Mouse (Mus musculus): Measurements from ENCODE around the gene Unc13b. TPM values are rescaled to one million over a fixed set of nuclear protein-coding genes. Genes with fewer than 3 reads are reported as not detected.

Gene Unc13b
- polyA plus RNA-seq, 1 experiment = 65.5 TPM

DNA sequence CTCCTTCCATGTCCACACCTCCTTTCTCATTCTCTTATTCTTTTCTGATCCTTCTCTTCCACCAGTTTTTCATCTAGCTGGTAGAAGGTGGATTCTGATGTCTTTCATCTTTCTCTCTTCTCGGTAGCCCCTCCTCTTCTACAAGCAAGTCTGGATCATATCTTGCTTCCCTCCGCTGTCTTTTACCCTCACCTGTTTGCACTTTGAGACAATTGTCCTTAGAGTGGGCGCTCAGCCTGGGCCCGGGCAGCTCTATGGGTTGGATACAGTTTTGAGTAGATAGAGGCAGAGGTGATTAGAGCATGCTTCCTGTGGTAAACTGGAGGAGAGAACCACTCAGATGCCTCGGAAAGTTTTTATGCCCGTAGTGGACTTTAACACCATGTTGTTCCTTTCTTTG is 174.7 kb downstream of the Unc13b start:
- TF ChIP-seq CTCF (IDR thresholded peaks at IDR 0.05; ENCODE audit: borderline replicate concordance, extremely low read depth, insufficient read depth, insufficient read length) (no peak), POLR2A (IDR thresholded peaks at IDR 0.05; ENCODE audit: borderline replicate concordance, extremely low read depth, insufficient read depth, insufficient read length, poor library complexity, severe bottlenecking) (no peak)
- no peak for DNase-seq (ENCODE audit: low read depth)

DNA sequence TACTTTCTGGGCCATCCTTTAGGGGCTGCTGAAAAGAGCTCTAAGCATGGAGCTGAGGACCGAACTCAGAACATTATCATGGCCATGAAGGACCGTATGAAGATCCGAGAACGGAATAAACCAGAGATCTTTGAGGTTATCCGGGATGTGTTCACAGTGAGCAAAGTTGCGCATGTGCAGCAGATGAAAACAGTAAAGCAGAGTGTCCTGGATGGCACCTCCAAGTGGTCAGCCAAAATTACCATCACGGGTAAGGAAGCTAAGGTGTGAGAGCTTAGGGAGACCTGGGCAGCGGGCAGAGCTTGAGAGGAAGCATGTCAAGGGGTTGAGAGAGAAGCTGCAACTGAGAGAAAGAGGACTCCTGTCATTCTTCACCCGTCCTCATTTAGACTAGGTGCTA is 178.1 kb downstream of the Unc13b start:
- TF ChIP-seq POLR2A (IDR thresholded peaks at IDR 0.05; ENCODE audit: borderline replicate concordance, extremely low read depth, insufficient read depth, insufficient read length, poor library complexity, severe bottlenecking) (no peak), CTCF (IDR thresholded peaks at IDR 0.05; ENCODE audit: borderline replicate concordance, extremely low read depth, insufficient read depth, insufficient read length) (no peak)

DNA sequence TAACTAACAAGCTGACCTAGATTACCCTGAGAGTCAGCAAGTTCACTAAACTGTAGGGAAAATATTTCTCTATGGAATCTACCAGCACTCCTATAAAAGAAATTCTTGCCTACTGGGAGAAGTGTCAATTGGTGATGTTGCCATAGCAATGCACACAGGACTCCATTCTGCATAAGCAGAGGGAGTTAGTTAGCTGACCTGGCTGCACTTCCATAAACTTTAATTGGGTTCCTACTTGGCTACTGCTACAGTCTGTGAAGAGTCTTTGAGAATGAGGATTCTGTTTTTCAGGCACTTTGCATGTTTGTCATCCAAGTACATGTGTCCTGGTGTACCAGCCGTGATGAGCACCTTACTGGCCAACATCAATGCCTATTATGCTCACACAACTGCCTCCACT is 182.0 kb downstream of the Unc13b start:
- no peak for TF ChIP-seq POLR2A (IDR thresholded peaks at IDR 0.05; ENCODE audit: borderline replicate concordance, extremely low read depth, insufficient read depth, insufficient read length, poor library complexity, severe bottlenecking)
- TF ChIP-seq CTCF (IDR thresholded peaks at IDR 0.05; ENCODE audit: borderline replicate concordance, extremely low read depth, insufficient read depth, insufficient read length) = no peak
- DNase-seq (ENCODE audit: low read depth) = peak; percentile 62

More for the DNA sequence above, 178.1 kb downstream of the Unc13b start:
- no peak for DNase-seq (ENCODE audit: low read depth)

DNA sequence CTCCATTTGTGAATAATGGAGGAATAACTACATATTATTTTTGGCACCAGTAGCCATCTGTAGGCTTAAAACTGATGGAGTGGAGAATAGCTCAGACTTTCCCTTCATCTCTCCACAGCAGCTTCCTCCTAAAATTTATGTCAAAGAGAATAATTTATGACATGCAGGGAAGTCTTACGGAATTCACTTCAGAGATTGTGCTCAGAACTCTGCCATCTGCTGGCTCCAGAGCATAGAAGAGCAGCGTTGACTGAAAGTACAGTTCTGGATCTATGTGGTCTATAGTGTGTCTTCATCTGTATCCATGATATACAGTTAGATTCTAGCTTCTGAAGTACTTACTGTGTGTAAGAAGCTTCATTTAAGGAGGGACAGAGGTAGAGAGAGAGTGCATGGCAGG is 185.3 kb downstream of the Unc13b start:
- DNase-seq (ENCODE audit: low read depth) = peak; percentile 63
- TF ChIP-seq CTCF (IDR thresholded peaks at IDR 0.05; ENCODE audit: borderline replicate concordance, extremely low read depth, insufficient read depth, insufficient read length) (peak; percentile 36; the same call in 1 of the 2 replicates), POLR2A (IDR thresholded peaks at IDR 0.05; ENCODE audit: borderline replicate concordance, extremely low read depth, insufficient read depth, insufficient read length, poor library complexity, severe bottlenecking) (no peak)

DNA sequence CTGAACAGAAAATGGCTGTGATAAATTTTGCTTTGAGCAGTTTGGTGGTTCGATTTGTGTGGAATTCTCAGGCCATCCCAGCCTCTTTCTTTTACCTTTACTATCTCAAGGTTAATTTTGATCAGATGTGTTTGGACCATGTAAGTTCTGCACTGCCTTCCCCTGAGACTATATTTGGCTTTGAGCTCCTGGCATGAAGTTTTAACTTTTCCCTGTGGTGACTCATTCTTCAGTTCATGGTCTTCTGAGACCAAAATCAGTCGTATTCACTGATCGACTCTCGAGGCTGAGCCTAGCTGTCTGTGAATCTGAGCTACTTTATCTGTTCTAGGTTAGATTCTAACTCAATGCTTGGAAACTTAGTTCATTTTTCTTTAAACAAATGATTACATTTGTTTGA is 187.0 kb downstream of the Unc13b start:
- DNase-seq (ENCODE audit: low read depth) = no peak
- TF ChIP-seq POLR2A (IDR thresholded peaks at IDR 0.05; ENCODE audit: borderline replicate concordance, extremely low read depth, insufficient read depth, insufficient read length, poor library complexity, severe bottlenecking) = no peak
- TF ChIP-seq CTCF (IDR thresholded peaks at IDR 0.05; ENCODE audit: borderline replicate concordance, extremely low read depth, insufficient read depth, insufficient read length) = no peak

DNA sequence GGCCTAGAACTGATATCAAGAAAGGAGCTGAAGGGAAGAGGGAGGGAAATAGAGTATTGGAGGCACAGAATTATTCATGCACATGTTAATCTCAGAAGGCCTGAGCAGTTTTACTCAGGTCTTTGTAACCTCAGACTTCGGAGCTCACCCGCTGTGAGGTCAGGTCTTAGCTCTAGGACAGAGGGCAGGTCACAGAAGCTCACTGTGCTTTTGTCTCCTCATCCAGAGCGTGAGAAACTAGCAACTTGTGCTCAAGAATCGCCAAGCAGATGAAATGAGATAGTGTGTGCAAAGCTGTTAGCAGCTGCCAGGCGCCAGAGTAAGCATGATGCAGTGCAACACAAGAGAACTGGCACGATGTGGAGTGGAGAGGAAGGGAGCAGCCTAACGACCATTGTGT is 189.3 kb downstream of the Unc13b start:
- DNase-seq (ENCODE audit: low read depth) = peak; percentile 49
- no peak for TF ChIP-seq CTCF (IDR thresholded peaks at IDR 0.05; ENCODE audit: borderline replicate concordance, extremely low read depth, insufficient read depth, insufficient read length)
- TF ChIP-seq POLR2A (IDR thresholded peaks at IDR 0.05; ENCODE audit: borderline replicate concordance, extremely low read depth, insufficient read depth, insufficient read length, poor library complexity, severe bottlenecking) = no peak

DNA sequence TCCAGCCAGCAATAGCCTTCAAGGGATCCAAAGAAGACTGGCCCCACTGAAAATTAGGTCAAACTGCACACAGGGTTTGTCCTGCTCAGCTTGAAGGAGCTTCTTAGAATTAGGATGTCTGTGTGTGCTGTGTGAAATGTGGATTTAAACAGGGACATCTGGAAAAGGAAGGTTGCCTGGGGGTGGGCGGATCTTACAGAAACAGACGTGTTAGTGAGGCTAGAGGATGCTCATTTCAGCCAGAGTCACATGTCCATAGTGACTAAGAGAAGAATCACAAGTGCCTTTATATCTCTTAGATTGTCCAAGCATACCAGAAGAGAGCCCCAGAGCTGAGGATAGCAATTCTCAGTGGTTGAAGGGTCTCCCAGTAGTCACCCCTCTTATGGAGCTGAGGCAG is 190.2 kb downstream of the Unc13b start:
- no peak for DNase-seq (ENCODE audit: low read depth)
- TF ChIP-seq CTCF (IDR thresholded peaks at IDR 0.05; ENCODE audit: borderline replicate concordance, extremely low read depth, insufficient read depth, insufficient read length) = no peak
- TF ChIP-seq POLR2A (IDR thresholded peaks at IDR 0.05; ENCODE audit: borderline replicate concordance, extremely low read depth, insufficient read depth, insufficient read length, poor library complexity, severe bottlenecking) = no peak

DNA sequence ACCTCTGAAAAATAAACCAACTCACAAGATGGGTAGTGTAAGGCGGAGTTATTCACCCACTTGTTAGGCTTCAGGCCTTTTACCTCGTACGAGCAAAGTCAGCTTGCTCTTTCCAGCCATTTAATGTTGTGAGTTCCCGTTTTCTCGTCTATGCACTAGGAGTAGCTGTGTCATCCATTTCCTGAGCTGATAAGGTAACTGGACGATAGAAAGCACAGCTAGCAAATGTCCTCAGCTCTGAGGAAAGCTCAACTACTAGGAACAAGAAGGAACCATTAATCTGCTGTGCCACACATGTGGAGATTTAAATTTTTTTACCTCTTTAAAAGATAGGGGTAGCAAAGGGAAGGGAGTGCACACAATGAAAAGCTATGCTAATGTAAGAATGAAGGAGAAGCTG is 192.5 kb downstream of the Unc13b start:
- DNase-seq (ENCODE audit: low read depth) = no peak
- TF ChIP-seq CTCF (IDR thresholded peaks at IDR 0.05; ENCODE audit: borderline replicate concordance, extremely low read depth, insufficient read depth, insufficient read length) (no peak), POLR2A (IDR thresholded peaks at IDR 0.05; ENCODE audit: borderline replicate concordance, extremely low read depth, insufficient read depth, insufficient read length, poor library complexity, severe bottlenecking) (no peak)

DNA sequence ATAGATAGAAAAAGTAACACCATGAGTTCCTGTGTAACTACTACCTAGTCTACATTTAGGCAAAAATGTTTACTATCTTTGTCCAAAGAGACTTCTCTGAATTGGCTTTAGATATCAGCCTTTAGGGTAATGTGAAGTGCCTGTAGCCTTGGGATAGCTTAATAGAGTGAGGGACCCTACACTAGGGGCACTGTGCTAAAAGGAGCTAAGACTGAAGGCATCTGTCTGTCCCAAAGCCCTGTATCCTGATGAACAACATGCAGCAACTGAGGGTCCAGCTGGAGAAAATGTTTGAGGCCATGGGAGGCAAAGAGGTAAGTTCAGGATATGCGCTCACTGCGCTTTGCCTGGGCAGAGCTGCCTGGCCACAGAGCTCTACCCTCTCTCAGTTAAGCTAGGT is 198.3 kb downstream of the Unc13b start:
- TF ChIP-seq CTCF (IDR thresholded peaks at IDR 0.05; ENCODE audit: borderline replicate concordance, extremely low read depth, insufficient read depth, insufficient read length) (no peak), POLR2A (IDR thresholded peaks at IDR 0.05; ENCODE audit: borderline replicate concordance, extremely low read depth, insufficient read depth, insufficient read length, poor library complexity, severe bottlenecking) (no peak)

DNA sequence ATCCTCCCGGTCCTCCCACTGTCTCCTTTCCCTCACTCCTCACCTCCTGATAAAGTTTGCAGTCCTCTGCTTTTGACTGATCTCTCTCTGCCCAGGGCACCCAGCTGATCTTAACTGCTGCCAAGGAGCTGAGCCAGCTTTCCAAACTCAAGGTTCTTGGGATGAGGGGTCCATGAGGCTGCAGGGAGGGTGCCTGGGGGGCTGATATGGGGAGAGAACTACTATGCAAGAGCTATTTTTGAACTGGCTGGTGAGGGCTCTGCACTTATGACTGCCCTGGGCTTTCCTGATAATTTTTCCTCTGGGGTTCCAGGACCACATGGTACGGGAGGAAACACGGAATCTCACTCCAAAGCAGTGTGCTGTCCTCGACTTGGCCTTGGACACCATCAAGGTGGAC is 199.8 kb downstream of the Unc13b start:
- no peak for DNase-seq (ENCODE audit: low read depth)
- TF ChIP-seq POLR2A (IDR thresholded peaks at IDR 0.05; ENCODE audit: borderline replicate concordance, extremely low read depth, insufficient read depth, insufficient read length, poor library complexity, severe bottlenecking) (no peak), CTCF (IDR thresholded peaks at IDR 0.05; ENCODE audit: borderline replicate concordance, extremely low read depth, insufficient read depth, insufficient read length) (no peak)

More for the DNA sequence above, 198.3 kb downstream of the Unc13b start:
- no peak for DNase-seq (ENCODE audit: low read depth)

DNA sequence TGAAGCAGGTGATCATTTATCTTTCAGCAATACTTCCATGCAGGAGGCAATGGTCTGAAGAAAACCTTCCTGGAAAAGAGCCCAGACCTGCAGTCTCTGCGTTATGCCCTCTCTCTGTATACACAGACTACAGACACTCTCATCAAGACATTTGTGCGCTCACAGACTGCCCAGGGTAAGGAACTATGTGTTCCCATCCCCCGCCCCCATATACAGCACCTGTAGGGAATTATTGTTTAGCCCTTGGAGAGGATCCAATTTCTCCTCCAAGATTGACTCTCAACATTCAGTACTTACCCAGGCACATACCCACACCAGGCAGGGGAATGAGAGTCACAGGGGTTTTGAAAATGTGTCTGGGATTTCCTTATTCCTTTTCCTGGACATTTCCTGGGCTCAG is 200.7 kb downstream of the Unc13b start:
- TF ChIP-seq CTCF (IDR thresholded peaks at IDR 0.05; ENCODE audit: borderline replicate concordance, extremely low read depth, insufficient read depth, insufficient read length) = no peak
- DNase-seq (ENCODE audit: low read depth) = no peak

DNA sequence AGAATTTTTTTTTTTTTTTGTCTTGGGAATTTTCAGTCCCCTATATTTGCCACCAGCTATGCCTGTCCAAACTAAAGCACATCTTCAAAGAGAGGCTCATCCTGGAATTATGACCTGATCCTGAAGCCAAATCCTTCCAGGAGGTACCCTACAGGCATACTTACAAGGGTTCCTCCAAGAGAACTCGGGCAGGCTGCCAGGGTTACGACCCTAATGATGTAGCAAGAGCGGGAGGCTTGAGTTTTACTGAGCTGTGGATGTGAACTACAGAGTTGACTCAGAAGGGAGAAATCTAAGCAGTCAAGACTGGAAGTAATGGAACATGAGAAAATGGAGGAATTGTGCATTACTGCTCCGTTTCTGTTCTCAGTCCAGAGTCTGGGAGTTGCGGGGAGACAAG is 201.3 kb downstream of the Unc13b start:
- peak; percentile 22 for DNase-seq (ENCODE audit: low read depth)
- TF ChIP-seq CTCF (IDR thresholded peaks at IDR 0.05; ENCODE audit: borderline replicate concordance, extremely low read depth, insufficient read depth, insufficient read length) = no peak

DNA sequence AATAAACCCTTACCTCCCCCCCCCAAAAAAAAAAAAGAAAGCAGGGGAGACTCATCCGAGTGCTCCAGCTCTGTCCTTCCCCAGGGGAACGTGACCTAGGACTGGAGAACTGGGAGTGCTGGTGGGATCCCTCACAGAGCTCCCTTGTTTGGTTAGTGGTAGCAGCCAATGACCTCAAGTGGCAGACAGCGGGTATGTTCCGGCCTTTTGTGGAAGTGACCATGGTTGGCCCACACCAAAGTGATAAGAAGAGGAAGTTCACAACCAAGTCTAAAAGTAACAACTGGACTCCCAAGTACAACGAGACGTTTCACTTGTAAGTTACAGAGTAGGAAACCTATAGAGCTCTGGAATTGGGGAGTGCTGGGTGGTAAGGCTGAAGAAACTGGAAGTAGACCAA is 204.1 kb downstream of the Unc13b start:
- TF ChIP-seq POLR2A (IDR thresholded peaks at IDR 0.05; ENCODE audit: borderline replicate concordance, extremely low read depth, insufficient read depth, insufficient read length, poor library complexity, severe bottlenecking) = no peak
- no peak for TF ChIP-seq CTCF (IDR thresholded peaks at IDR 0.05; ENCODE audit: borderline replicate concordance, extremely low read depth, insufficient read depth, insufficient read length)
- no peak for DNase-seq (ENCODE audit: low read depth)

All from brain, embryonic 14.5 days (tissue).